Mouse (Mus musculus): ENCODE measurements around the gene Cops3. TPM values are rescaled to one million over a fixed set of nuclear protein-coding genes. Genes with fewer than 3 reads are reported as not detected.

Gene Cops3
- 94.1 and 104 TPM in 2 replicates for total RNA-seq (2014; rRNA removed)
- 147 and 148 TPM in 2 replicates for polyA plus RNA-seq (2015; fragmentation: Nextera tagmentation; extraction: Ambion mirVana)

GRCm38 (mm10) chr11:59839459-59840126 lies at the start of gene Cops3:
Gene Cops3, minus strand, starts transcription at chr11:59839838.
- WGBS, result 1% methylated on average over 43 of the region's 43 CpGs
- H3K4me3 ChIP-seq (ENCODE audit: low read depth, low read length), result peak within 1 kb of the TSS; percentile 91
- ATAC-seq (ENCODE audit: low FRiP score), result peak; percentile 98
- H3K9ac ChIP-seq (replicated peaks; ENCODE audit: low read length, poor library complexity, severe bottlenecking), result peak within 1 kb of the TSS; percentile 98
- peak; percentile 98 for DNase-seq (ENCODE audit: low spot score)
- H3K36me3 ChIP-seq (ENCODE audit: insufficient read depth, low read length), result peaks cover 6% of the 10 kb centered on the region; the same call in 1 of the 2 replicates
- TF ChIP-seq CTCF (IDR thresholded peaks at IDR 0.05), result no peak; the same call in 1 of the 2 replicates
- peak within 1 kb of the TSS; percentile 62 for H3K4me2 ChIP-seq (ENCODE audit: low read depth, low read length, poor library complexity, severe bottlenecking)
- no peaks in the 10 kb centered on the region for H3K9me3 ChIP-seq (ENCODE audit: low read length)
- H3K4me1 ChIP-seq (ENCODE audit: insufficient read depth, low read length), result peaks cover 10% of the 10 kb centered on the region
- no peaks in the 10 kb centered on the region for H3K27me3 ChIP-seq (ENCODE audit: insufficient read depth, low read length)
- H3K27ac ChIP-seq (ENCODE audit: low read depth, low read length), result peak within 1 kb of the TSS; percentile 100

- peak overlapping the region; percentile 26; the same call in 1 of the 2 replicates for H3K27ac ChIP-seq (ENCODE audit: low read depth, low read length)
- H3K4me1 ChIP-seq (ENCODE audit: insufficient read depth, low read length), result no peaks in the 10 kb centered on the region
- no peak for TF ChIP-seq CTCF (IDR thresholded peaks at IDR 0.05)
- no peaks in the 10 kb centered on the region for H3K36me3 ChIP-seq (ENCODE audit: insufficient read depth, low read length)
- no peak overlapping the region for H3K4me2 ChIP-seq (ENCODE audit: low read depth, low read length, poor library complexity, severe bottlenecking)
- no peaks in the 10 kb centered on the region for H3K27me3 ChIP-seq (ENCODE audit: insufficient read depth, low read length)
- no peak overlapping the region for H3K4me3 ChIP-seq (ENCODE audit: low read depth, low read length)
- ATAC-seq (ENCODE audit: low FRiP score) (no peak), DNase-seq (ENCODE audit: low spot score) (no peak)
- H3K9me3 ChIP-seq (ENCODE audit: low read length), result no peaks in the 10 kb centered on the region
- H3K9ac ChIP-seq (replicated peaks; ENCODE audit: low read length, poor library complexity, severe bottlenecking), result no peak overlapping the region
- 64% methylated on average over 5 of the region's 5 CpGs for WGBS
Measured at GRCm38 (mm10) chr11:59888151-59888550, 48.5 kb upstream of the Cops3 start.

GRCm38 (mm10) chr11:59886952-59887351 lies 47.3 kb upstream of the Cops3 start:
- H3K4me3 ChIP-seq (ENCODE audit: low read depth, low read length), result no peak overlapping the region
- WGBS, result 89% methylated on average over 1 of the region's 1 CpGs
- DNase-seq (ENCODE audit: low spot score) (no peak), ATAC-seq (ENCODE audit: low FRiP score) (no peak)
- no peaks in the 10 kb centered on the region for H3K9me3 ChIP-seq (ENCODE audit: low read length)
- H3K4me2 ChIP-seq (ENCODE audit: low read depth, low read length, poor library complexity, severe bottlenecking), result no peak overlapping the region
- no peaks in the 10 kb centered on the region for H3K27me3 ChIP-seq (ENCODE audit: insufficient read depth, low read length)
- H3K9ac ChIP-seq (replicated peaks; ENCODE audit: low read length, poor library complexity, severe bottlenecking), result no peak overlapping the region
- no peak for TF ChIP-seq CTCF (IDR thresholded peaks at IDR 0.05)
- no peak overlapping the region for H3K27ac ChIP-seq (ENCODE audit: low read depth, low read length)
- no peaks in the 10 kb centered on the region for H3K36me3 ChIP-seq (ENCODE audit: insufficient read depth, low read length)
- H3K4me1 ChIP-seq (ENCODE audit: insufficient read depth, low read length), result no peaks in the 10 kb centered on the region

- no peak overlapping the region for H3K4me3 ChIP-seq (ENCODE audit: low read depth, low read length)
- H3K36me3 ChIP-seq (ENCODE audit: insufficient read depth, low read length), result no peaks in the 10 kb centered on the region
- DNase-seq (ENCODE audit: low spot score) (peak; percentile 3), ATAC-seq (ENCODE audit: low FRiP score) (no peak)
- no peak overlapping the region for H3K27ac ChIP-seq (ENCODE audit: low read depth, low read length)
- WGBS, result 62% methylated on average over 17 of the region's 17 CpGs
- no peaks in the 10 kb centered on the region for H3K9me3 ChIP-seq (ENCODE audit: low read length)
- TF ChIP-seq CTCF (IDR thresholded peaks at IDR 0.05), result peak; percentile 35; the same call in 1 of the 2 replicates
- H3K4me2 ChIP-seq (ENCODE audit: low read depth, low read length, poor library complexity, severe bottlenecking), result no peak overlapping the region
- no peaks in the 10 kb centered on the region for H3K4me1 ChIP-seq (ENCODE audit: insufficient read depth, low read length)
- no peak overlapping the region for H3K9ac ChIP-seq (replicated peaks; ENCODE audit: low read length, poor library complexity, severe bottlenecking)
- H3K27me3 ChIP-seq (ENCODE audit: insufficient read depth, low read length), result no peaks in the 10 kb centered on the region
Measured at GRCm38 (mm10) chr11:59885217-59885986, 45.8 kb upstream of the Cops3 start.

DNA sequence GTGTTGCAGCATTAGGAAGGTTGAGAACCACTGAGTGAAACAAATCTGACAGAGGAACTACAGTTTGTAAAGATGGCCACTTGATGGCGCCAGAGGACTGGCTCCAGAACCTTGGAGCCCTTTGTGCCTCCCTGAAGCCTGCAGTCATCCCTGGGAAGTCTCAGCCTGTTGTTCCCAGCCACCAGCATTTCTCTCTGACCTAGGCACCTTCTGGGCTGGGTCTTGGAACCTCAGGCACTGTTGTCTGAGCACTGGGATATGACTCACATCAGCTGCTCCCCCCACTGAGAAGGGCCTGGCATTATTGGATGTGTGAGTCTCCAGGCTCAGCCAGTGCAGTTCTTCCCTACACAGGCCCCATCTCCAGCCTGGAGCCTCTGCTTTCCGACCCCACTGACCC lies 40.4 kb upstream of the Cops3 start:
- peaks cover 29% of the 10 kb centered on the region for H3K36me3 ChIP-seq (ENCODE audit: insufficient read depth, low read length)
- H3K27me3 ChIP-seq (ENCODE audit: insufficient read depth, low read length), result no peaks in the 10 kb centered on the region
- peak; percentile 97 for TF ChIP-seq CTCF (IDR thresholded peaks at IDR 0.05)
- H3K4me3 ChIP-seq (ENCODE audit: low read depth, low read length), result no peak overlapping the region
- H3K4me1 ChIP-seq (ENCODE audit: insufficient read depth, low read length), result no peaks in the 10 kb centered on the region
- DNase-seq (ENCODE audit: low spot score), result peak; percentile 92
- H3K9me3 ChIP-seq (ENCODE audit: low read length), result no peaks in the 10 kb centered on the region
- no peak overlapping the region for H3K4me2 ChIP-seq (ENCODE audit: low read depth, low read length, poor library complexity, severe bottlenecking)
- 0 out of 2 replicates have a peak overlapping the region, but pooled peaks have one; percentile 8 for H3K9ac ChIP-seq (replicated peaks; ENCODE audit: low read length, poor library complexity, severe bottlenecking)
- no peak overlapping the region for H3K27ac ChIP-seq (ENCODE audit: low read depth, low read length)
- WGBS, result 21% methylated on average over 2 of the region's 2 CpGs
- ATAC-seq (ENCODE audit: low FRiP score), result peak; percentile 77

DNA sequence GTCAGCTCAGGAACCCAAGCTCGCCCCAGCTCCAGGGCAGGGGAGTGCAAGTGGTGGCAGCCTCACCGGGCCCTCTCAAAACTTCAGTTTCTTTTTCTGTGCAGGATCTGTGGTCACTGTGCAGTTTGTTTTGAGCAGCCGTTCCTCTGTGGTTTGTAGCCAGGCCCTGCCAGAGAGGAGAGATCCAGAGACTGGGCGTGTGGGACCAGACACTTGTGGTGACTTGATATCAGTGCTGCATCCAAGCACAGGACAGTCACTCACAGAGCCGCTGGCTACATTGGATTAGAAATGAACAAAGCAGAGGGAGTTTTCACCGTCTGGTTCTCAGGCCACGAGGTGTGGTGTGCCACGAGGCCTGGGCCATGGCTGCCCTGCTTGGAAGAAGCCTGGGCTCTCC lies 32.5 kb upstream of the Cops3 start:
- WGBS, result 78% methylated on average over 8 of the region's 8 CpGs
- Histone ChIP-seq H3K4me1 (ENCODE audit: insufficient read depth, low read length) (no peaks in the 10 kb centered on the region), H3K4me3 (ENCODE audit: low read depth, low read length) (no peak overlapping the region), H3K9me3 (ENCODE audit: low read length) (no peaks in the 10 kb centered on the region), H3K4me2 (ENCODE audit: low read depth, low read length, poor library complexity, severe bottlenecking) (no peak overlapping the region), H3K36me3 (ENCODE audit: insufficient read depth, low read length) (peaks cover 43% of the 10 kb centered on the region), H3K9ac (replicated peaks; ENCODE audit: low read length, poor library complexity, severe bottlenecking) (no peak overlapping the region), H3K27ac (ENCODE audit: low read depth, low read length) (no peak overlapping the region), H3K27me3 (ENCODE audit: insufficient read depth, low read length) (no peaks in the 10 kb centered on the region)
- TF ChIP-seq CTCF (IDR thresholded peaks at IDR 0.05), result no peak
- DNase-seq (ENCODE audit: low spot score) (no peak), ATAC-seq (ENCODE audit: low FRiP score) (no peak)
